Mouse (Mus musculus) MEL (cell line): ENCODE data around the gene Tbcd.

Experiments
- CTCF ChIP-seq, 3 experiments: IDR thresholded peaks in 2 of 3; conservative IDR thresholded peaks in 1 of 3; 2 replicates each; pipeline ENCODE4 v1.5.1; 2011 to 2012; ENCODE audit warnings: low read length in 3 of 3, low read depth in 2 of 3, mild to moderate bottlenecking in 2 of 3, improper control_type of control experiment in 1 of 3, inconsistent platforms in 1 of 3, mixed read lengths in 1 of 3, moderate library complexity in 1 of 3; ENCODE audit not compliant: control insufficient read depth in 1 of 3, insufficient read depth in 1 of 3, poor library complexity in 1 of 3, severe bottlenecking in 1 of 3
- EP300 ChIP-seq, 2 experiments: IDR thresholded peaks; 2 replicates each; pipeline ENCODE4 v1.6.1; 2011; ENCODE audit warnings: improper control_type of control experiment in 2 of 2, low read length in 2 of 2, low read depth in 1 of 2, mild to moderate bottlenecking in 1 of 2
- HCFC1 ChIP-seq: IDR thresholded peaks from 2 replicates; pipeline ENCODE4 v1.6.1; 2012; ENCODE audit warnings: low read depth, mild to moderate bottlenecking, inconsistent platforms, low read length, improper control_type of control experiment, moderate library complexity
- KAT2A ChIP-seq: conservative IDR thresholded peaks from 2 replicates; pipeline ENCODE4 v1.6.1; 2012; ENCODE audit warnings: low read depth, low read length, improper control_type of control experiment, inconsistent platforms
- MAFK ChIP-seq: IDR thresholded peaks from 2 replicates; pipeline ENCODE4 v1.6.1; 2011; ENCODE audit warnings: low read depth, mild to moderate bottlenecking, low read length, improper control_type of control experiment, borderline replicate concordance
- MAZ ChIP-seq: IDR thresholded peaks from 2 replicates; pipeline ENCODE4 v1.6.1; 2012; ENCODE audit warnings: low read depth, mild to moderate bottlenecking, inconsistent platforms, low read length, improper control_type of control experiment
- MEF2A ChIP-seq: IDR thresholded peaks from 2 replicates; pipeline ENCODE4 v1.6.1; 2014; ENCODE audit warnings: low read depth, mild to moderate bottlenecking, inconsistent platforms, low read length, improper control_type of control experiment; ENCODE audit not compliant: poor library complexity, insufficient replicate concordance, severe bottlenecking; ENCODE audit errors: extremely low read depth
- MXI1 ChIP-seq: IDR thresholded peaks from 2 replicates; pipeline ENCODE4 v1.6.1; 2011; ENCODE audit warnings: mild to moderate bottlenecking, low read depth, low read length, improper control_type of control experiment
- MYC ChIP-seq: IDR thresholded peaks from 2 replicates; pipeline ENCODE4 v1.6.1; 2011; ENCODE audit warnings: low read depth, mild to moderate bottlenecking, low read length, improper control_type of control experiment, moderate library complexity
- NRF1 ChIP-seq: IDR thresholded peaks from 2 replicates; pipeline ENCODE4 v1.6.1; 2014; ENCODE audit warnings: low read depth, mild to moderate bottlenecking, inconsistent platforms, low read length, improper control_type of control experiment, moderate library complexity; ENCODE audit not compliant: poor library complexity, insufficient read depth, severe bottlenecking
- USF1 ChIP-seq: IDR thresholded peaks from 2 replicates; pipeline ENCODE4 v1.6.1; 2014; ENCODE audit warnings: low read depth, mild to moderate bottlenecking, inconsistent platforms, low read length, improper control_type of control experiment, moderate library complexity
- ZMIZ1 ChIP-seq: IDR thresholded peaks from 2 replicates; pipeline ENCODE4 v1.6.1; 2012; ENCODE audit warnings: low read depth, mild to moderate bottlenecking, inconsistent platforms, low read length, improper control_type of control experiment, moderate library complexity

DNA sequence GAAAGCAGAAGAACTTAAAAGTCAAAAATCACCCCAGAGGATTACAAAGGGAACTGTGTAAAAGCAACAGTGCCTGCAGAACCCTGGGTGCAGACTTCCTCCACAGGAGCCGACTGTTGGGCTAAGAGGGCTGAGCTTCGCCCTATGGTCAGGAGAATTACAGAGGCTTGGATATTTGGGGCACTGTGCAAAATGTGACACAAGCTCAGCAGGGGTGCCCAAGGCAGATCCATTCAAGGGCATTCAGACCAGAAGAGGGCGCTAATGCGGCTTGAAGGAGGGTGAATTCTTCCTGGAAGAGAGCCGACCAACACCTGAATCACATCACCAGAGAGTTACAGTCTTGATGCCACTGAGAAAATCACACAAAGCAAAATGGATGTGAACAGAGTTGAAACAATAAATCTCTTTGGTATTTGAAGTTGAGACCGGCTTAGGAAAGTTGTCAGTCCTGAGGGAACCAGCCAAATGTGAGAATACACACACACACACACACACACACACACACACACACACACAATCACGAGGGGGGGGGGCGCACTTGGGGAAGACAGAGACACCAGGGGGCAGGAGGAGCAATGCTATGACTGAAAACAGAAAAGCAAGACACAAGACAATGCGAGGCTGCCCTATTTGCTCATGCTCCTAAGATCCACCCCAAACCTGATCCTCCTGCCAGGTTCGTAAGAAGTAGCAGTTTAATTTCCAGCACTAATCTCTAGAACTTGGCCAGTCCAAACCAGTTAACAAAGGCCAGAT, 201.0 kb downstream of the Tbcd start:
- TF ChIP-seq CTCF (IDR thresholded peaks at IDR 0.05 in 2 of 3, conservative IDR thresholded peaks at IDR 0.05 in 1 of 3; ENCODE audit: control insufficient read depth in 1 of 3, insufficient read depth in 1 of 3, low read depth in 2 of 3, low read length in 3 of 3, poor library complexity in 1 of 3, severe bottlenecking in 1 of 3) (peak; percentile 67 to 90 (median 90)), NRF1 (no peak), EP300 (IDR thresholded peaks at IDR 0.05; ENCODE audit: low read depth in 1 of 2, low read length in 2 of 2) (no peak), MXI1 (no peak), MEF2A (no peak), MAZ (0 out of 2 replicates have a peak, but pooled peaks have one; percentile 24), KAT2A (no peak), HCFC1 (no peak), MYC (no peak), USF1 (no peak), ZMIZ1 (no peak), MAFK (no peak)
